Mouse (Mus musculus) liver, adult 2 months (tissue): ENCODE data around the gene Atxn7l1.

ENCODE experiments used
- CTCF ChIP-seq: fragments of 200-500 bp; IDR thresholded peaks from 2 replicates; pipeline ENCODE4 v1.5.1; 2011; ENCODE audit warnings: low read depth, low read length, control low read depth
- POLR2A ChIP-seq: fragments of 200-500 bp; IDR thresholded peaks from 2 replicates; pipeline ENCODE4 v1.6.1; 2011; ENCODE audit warnings: low read length, control low read depth; ENCODE audit not compliant: insufficient read depth; ENCODE audit errors: extremely low read depth

DNA sequence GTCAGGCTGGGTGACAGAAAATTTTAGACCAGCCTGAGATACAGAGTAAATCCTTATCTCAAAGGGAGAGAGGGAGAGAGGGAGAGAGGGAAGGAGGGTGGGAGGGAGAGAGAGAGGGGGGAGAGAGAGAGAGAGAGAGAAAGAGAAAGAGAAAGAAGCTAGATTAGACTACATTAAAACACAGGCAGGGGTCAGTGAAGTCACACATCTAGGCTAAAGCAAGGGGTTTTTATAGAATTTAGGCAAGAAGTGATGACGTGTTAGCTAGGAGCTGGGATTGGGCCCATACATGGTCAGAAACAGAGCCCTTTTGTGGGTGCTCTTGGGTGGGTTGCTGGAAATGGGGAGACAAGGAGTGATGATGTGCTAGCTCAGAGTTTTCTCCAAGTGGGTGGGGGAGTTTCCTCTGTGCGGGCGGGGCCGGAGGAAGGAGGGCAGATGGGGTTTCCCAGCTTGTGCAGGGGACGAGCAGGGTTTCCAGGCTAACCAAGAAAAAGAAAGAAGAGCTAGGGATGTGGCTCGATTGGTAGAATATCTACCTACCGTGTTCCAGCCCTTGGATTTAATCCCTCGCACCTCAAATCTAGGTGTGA is 136.9 kb downstream of the Atxn7l1 start:
- TF ChIP-seq CTCF (no peak), POLR2A (no peak)
